Mouse (Mus musculus) cerebellum, adult 18-20 months (tissue): ENCODE measurements around the gene Atp5f1.
"Not testable (repeated sequence)": the region's sequence is repeated elsewhere in the genome, so short reads cannot be mapped to it uniquely, and the experiment has no call there.

Experiments used
- DNase-seq, 2 experiments: peaks; one replicate each; pipeline ENCODE4 v3.0.0; 2021

Gene Atp5f1

DNA sequence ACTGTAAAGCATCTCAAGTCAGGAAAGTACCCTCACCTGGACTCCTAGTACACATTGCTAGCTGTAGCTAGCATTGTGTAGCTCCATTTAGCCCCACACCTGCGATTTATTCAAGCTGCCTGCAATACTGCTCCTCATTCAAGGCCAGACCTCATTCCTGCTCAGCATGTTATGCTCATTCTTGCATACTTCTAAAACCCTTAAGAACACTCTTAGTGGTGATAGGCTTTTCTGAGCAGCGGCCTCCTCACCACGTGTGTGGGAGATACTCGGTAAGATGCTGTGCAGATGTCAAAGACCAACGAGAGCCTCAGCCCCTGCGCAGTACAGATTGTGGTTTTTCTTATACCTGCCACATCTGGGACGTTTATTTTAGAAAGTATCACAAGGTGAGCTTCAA lies 30.1 kb downstream of the Atp5f1 start:
- DNase-seq: no peak

DNA sequence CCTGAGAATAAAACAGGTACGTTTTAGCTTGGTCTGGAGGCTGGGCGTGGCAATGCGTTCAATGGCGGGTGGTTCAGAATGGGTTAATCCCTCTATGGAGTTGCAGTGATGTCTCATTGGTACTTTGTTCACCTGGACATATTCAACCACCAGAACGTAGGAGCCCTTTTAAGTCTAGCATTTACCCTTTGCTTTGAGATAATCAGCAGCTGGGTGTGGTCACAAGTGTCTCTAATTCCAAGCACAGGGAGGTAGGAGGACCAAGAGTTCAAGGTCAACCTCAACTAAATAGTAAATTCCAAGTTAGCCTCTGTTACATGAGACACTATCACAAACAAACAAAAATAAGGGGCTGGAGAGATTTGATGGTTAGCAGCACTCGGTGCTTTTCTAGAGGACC lies 31.1 kb downstream of the Atp5f1 start:
- no peak for DNase-seq

DNA sequence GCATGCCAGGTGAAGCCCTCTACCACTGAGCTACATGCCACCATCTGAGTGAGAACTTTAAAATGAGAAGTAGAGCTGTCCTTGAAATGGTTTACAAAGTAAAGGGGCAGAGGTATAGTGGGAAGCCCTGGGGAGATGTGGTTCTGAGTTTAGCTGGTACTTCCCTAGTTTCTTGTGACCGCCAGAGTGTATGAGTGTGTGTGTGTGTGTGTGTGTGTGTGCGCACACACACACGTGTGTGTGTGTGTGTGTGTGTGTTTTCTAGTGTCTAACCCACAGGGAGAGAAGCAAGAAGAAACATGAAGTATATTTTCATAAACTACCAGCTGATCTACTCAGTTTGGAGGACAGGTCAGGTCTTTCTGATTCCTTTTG lies 31.7 kb downstream of the Atp5f1 start:
- DNase-seq: no peak

DNA sequence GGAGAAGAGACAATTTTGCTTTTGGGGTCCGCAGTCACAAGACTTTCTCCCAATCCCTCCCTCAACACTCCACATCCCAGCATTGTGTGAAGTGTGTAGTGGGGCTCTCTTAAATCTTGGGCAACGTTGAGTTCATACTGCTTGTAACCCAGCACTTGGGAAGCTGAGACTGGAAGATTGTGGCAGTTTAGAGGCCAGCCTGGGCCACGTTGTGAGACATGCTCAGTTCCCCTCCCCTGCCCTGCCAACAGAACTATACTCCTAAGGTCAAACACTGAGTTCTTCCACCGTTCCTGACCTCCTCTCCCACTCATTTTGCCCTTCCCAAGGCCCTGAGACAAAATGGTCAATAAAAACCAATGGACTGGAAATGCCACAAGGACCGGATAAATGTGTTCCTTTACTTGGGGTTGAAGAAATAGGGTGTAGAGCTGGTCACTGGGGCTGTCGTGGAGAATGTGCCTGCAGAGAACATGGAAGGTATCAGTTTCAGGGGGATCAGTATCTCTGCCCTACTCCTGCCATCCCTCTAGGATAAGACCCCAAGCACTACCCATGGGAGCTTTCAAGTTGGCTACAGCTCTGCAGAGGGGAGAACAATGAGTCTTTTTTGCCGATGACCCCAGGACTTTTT lies 32.2 kb downstream of the Atp5f1 start:
- no peak for DNase-seq

DNA sequence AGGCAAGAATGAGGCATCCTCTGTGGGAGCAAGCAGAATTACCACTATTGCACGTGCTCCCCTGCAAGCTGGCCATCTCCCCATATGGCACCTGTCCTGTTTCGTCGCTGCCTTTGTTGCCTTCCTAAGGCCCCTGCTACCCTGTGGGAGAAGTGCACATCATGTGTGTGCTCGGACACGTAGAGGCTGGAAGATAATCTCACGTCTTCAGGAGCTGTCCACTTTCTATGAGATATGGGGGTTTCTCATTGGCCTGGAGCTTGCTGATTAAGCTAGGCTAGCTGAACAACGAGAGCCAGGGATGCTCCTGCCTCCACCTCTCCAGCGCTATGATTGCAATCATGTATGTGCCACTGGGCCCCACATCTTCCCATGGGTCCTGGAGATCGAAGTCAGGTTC lies 35.3 kb downstream of the Atp5f1 start:
- DNase-seq: no peak

DNA sequence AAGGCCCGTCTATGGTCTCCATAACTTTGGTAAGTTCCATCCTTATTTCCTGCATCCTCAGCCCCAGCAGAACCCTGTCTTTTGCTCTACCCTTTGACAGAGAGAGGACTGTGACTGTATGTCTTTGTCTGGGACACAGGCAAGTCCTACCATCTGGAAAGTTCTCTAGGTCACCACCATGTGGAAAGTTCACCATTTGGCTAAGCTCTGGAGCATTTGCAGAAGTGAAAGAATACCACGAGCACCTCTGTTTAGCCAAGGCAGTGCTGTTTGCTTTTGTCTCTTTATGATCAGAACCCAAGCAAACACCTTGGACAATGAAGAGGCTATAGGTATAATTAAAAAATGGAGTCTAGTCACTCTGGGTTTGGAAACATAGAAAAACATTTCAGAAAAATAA lies 37.9 kb downstream of the Atp5f1 start:
- DNase-seq: no peak

DNA sequence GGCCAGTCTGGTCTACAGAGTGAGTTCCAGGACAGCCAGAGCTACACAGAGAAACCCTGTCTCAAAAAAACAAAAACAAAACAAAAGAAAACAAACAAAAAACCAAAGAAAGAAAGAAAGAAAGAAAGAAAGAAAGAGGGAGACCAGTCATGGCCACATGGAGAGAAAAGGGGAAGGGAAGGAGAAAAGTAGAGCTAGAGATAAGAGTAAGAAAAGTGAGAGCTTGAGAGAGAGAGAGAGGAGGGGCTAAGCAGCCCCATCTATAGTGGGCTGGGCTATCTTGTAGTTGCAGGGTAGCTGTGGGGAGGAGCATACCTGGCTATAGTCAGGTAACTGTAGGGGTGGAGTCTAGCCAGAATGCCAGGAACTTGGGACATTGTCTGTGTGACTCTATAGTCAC lies 39.2 kb downstream of the Atp5f1 start:
- not testable (repeated sequence) for DNase-seq

DNA sequence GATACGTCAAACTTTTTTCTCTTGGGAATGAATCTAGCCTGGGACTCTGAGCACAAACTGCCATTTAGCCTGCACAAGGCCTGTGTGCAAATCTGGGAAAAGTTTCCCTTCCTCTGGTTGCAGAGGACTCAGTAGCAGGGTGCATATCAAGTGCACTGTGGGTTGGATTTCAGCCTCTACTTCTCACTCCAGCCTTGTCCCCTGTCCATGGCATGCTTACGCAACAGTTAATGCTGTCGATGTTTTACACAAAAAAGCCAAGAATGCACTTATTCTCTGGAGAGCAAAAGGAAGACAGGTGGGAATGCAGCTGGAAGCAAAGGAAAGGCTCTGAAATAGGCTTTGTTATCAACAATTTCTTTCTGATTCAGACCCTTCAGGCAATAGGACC lies 41.5 kb downstream of the Atp5f1 start:
- no peak for DNase-seq

DNA sequence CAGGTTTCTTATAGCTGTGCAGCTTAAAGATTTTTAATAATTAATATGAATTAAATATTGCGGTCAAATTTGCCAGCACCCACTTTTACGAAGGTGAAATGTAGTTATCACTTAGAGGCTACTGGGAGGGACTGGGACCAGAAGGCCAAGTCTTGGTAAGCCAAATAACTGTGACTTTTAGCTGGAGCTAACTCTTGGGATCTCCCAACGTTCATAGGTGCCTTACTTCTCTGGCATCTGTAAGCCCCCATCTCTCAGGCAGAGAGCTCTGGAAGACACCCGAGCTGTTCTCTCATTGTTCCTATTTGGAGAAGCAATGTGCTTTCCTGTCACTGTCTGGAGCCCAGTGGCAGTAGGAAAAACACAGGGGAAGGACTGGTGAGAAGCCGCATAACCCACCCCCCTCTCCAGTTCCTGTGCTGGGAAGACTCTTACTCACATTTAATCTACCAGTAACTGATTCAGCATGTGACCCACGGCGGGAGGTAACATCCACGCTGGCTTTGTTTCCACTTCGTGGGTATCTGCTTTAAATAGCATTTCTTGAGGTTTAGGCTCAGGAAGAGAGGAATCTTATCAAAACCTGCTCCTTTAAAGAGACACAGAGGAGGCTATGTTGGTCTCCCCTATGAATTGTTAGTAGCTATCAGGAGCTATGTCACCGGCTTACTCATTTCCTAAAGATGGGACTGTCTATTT lies 42.1 kb downstream of the Atp5f1 start:
- no peak for DNase-seq

DNA sequence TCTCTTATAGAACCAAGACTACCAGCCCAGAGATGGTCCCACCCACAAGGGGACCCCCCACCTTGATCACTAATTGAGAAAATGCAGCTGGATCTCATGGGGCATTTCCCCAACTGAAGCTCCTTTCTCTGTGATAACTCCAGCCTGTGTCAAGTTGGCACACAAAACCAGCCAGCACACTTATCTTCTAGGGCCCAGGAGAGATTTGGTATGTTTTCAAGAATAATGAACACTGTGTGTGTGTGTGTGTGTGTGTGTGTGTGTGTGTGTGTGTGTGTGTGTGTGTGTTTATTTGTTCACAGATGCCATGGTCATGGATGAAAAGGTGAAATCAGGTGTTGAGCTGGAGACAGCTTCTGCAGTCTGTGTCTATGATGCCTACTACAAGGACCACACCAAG lies 43.4 kb downstream of the Atp5f1 start:
- not testable (repeated sequence) for DNase-seq

DNA sequence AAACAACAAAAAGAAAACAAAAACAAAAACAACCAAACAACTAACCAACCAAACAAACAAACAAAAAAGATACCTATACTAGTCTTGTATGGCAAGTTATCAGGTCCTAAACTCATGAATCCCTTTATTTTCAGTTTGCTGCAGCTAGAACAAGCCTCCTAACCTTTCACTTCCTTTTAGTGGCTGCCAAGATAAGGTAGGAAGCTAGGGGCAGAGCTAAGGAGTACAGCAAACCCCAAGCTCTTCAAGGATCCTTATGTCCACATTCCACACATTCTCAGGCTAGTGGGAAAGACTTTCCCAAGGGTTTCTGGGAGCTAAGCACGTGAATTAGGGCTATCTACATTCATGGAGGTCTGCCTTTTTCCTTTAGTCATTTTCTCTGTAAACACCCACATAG lies 44.6 kb downstream of the Atp5f1 start:
- DNase-seq: no peak

DNA sequence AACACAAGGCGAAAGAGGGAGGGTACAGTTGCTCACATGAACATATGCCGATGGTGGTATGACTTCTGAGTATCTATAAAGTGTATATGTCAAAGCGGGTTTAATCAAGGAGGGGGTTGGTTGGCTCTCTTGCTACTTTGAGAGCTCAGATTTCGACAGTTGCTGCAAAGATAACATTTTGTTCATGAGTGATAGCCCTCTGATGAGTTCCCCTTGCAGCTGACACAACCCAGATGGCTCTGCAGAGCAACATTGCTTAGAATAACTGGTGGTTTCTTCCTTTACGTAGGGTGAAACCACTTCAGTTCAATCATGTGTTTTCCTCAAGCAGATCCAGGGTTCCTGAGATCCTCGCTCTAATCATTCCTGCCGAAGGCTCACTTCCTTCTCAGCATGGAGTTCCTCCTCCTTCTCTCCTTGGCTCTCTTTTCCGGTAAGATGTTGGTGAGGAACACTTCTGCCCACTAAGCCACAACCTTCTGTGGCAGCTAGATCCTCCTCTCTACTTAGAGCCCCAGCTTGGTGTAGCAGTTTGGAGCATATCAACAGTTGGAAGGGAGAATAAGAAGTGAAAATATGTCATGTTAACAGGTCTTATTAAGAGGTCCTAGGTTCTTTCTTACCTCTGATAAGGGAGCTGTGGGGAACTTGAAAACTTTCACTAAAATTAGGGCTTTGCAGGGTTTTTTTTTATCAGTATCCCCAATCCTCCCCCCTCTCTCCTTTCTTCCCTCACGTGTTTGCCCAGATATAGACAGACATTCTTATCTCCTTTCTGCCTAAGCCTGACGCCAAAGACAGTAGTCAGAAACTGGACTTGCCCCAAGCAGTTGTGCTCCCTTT lies 45.8 kb downstream of the Atp5f1 start:
- DNase-seq: no peak

DNA sequence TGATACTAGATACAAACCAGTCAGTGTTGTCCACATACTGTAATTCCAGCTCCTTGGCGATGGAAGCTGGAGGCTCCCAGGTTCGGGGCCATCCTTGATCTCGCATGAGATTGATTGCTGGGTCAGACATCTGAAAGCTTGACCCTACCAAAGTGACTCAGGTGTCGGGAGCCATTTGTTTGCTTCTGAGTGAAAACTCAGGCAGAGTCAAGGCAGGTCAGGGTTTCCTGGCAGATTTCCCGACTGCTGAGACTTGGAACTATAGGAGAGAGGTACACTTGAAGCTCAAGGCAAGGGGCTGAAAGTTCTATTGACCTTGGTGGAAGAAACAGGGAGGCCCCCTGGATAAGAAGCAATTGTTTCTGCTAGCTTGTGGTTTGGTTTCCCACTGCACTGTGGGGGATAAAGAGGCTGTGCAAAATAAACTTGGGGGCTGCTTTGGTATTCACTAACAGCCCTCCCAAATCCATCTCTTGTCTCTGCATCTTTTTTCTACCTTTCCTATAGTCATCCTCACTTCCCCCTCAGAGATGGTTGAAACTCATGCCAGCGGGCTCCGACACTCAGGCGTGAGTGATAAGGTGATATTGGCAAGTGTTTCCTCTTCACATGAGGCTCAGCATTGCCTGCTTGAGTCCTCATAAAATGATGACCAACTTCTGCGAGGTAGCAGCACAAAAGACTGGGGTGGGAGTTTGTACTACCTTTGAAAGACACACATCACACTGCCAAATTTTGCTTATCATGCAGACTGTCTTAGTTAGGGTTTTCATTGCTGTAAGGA lies 47.6 kb downstream of the Atp5f1 start:
- DNase-seq: no peak

DNA sequence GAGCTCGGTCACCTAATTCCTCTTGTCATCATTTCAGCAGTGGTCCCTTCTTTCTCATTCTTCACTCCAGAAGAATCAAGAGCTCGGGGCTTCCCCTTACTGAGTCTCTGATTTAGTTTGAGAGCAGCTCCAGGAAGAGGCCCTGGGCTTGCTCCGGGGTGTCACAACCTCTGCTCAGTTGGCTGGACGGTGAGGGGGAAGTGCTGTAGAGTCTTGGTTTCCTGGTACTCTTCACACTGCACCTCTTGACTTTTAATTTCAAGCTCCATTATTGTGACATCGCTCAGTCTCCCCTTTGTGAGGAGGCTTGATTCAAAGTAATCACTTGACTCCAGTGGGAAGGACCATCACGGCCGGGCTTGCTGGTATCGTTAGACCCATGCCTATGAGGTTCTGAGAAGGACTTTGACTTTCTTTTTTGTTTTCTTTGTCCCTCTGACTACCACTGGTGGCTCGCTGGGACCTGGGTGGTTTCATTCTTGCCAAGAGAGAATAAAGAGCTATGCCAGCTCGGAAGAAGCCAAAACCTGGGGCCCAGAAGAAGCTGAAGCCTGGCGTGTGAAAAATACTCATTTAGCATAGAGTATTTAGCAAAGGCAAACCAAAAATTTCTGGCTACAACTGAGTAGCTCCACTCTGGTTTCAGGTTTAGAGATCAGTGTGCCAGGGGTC lies 49.2 kb downstream of the Atp5f1 start:
- DNase-seq: no peak

DNA sequence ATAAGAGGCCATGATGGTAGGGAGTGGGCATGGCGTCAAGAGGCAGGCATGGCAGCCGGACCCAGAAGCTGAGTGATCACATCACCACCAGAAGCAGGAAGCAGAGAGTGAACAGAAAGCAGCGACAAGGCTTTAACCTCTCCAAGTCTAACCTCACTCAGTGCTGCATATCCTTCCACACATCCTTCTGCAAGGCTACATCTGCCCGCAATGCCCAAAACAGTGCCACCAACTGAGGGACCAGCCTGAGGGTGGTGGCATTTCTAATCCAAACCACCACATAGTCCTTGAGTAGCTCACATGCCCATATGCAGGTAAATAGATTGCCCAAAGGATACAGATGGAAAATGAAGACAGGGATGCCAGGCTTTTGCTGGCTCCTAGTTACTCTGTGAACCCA lies 50.9 kb downstream of the Atp5f1 start:
- DNase-seq: no peak

DNA sequence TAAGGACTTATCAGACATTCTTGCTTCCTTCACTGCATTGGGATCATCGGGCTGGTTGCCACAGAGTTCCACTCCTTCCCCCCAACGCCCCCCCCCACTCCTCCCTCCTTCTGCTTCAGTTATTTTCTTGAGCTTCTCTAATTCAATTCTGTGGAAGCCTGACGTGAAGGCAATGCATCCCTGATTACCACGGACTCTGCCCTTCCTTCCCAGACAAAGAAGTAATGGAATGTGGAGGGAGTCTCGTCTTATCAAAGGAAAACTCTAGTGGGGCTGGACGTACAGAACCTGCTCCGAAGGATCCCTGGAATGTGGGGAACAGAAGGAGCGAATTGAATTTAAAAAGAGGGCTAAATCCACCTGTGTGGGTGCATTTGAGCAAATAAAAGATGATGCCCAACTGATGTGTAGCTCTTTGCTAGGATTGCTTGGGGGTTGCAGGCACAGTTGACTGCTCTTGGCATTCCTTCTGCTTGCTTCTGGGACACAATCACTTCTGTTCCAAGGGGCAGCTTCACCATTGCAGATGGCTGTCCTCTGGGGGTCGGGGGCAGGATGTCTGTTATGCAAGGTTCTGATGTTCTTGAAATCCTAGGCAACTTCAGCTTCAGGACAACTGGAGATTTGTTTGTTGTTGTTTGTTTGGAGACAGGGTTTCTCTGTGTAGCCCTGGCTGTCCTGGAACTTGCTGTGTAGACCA lies 51.8 kb downstream of the Atp5f1 start:
- no peak for DNase-seq

DNA sequence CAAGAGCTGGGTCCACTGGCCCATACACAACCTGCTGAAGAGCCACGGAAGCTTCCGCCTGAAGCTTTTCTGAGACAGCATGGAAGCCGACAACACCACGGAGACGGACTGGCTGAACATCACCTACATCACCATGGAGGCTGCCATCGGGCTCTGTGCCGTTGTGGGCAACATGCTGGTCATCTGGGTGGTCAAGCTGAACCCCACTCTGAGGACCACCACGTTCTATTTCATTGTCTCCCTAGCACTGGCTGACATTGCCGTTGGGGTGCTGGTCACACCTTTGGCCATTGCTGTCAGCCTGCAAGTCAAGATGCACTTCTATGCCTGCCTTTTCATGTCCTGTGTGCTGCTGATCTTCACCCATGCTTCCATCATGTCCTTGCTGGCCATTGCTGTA lies 55.2 kb downstream of the Atp5f1 start:
- DNase-seq: no peak

DNA sequence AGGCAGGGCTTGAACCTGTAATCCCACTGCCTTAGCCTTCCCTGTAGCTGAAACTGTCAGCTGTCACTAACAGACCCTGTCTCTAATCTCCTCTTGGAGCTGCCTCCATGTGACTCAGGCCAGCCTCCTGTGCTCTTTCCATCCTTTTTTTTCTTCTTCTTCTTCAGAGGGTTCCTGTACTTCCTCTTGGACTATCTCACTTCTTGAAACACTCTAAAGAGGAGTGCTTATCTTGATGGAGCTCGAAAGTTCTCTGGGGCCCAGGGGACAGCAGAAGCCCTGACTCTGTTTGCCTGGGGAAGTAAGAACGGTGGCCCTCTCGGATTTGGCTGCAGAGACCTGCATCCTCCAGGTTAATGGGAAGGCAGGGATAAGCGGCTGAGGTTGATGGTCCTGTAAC lies 55.7 kb downstream of the Atp5f1 start:
- DNase-seq: no peak

DNA sequence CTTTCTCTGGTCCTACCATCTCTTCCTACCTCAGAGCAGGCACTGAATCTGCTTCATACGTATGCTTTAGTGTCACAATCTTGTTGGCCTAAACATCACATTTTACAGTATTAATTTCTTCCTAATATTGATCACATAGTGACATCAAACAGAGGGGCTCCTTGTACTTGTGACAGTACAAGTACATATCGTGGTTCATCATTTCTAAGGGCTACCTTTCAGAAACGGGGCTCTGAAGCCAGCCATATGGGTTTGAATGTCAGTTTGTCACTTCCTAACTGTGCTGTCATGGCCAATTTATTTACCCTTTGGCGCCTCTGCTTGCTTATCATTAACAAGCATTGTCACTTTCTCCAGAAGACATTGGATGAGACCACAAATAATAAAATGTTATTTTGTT lies 58.4 kb downstream of the Atp5f1 start:
- DNase-seq: no peak

DNA sequence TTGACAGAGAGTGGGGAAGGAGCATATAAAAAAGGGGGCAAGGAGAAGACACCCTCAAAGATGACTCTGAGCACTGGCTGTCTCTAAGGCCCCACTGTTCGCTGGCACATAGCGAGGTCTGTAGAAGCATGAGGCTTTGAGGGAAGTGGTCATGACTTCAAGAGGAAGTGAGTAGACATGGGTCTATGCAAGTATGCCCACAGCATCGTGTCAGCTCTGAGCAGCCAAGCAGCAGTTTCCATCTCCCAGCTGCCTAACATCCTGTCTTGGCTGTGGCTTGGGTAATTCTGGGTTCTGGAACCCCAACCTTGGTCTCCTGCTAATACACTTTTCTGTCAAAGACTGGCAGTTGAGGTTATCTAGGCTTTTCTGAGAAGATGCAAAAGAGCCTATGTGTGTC lies 59.2 kb downstream of the Atp5f1 start:
- DNase-seq: no peak

DNA sequence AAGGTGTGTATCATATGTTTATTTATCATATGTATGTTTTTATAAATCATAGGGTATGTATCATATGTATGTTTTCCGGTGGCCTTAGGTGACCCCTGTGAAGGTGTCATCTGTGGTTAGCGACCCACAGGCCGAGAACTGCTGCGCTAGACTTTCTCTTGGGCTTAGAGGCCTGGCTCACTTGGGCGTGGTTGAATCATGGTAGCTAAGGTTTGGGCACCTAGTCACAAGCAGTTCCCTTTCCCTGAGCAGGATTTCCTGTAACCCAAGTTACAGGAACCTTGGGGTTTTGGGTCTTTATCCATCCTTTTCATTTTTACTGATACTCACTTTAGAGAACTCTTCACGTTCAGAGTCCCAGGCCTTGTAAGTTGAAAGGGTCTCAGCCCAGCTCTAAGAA lies 59.6 kb downstream of the Atp5f1 start:
- no peak for DNase-seq
